ENCODE assay signal across 27 mouse cellular contexts in the genomic region with DNA sequence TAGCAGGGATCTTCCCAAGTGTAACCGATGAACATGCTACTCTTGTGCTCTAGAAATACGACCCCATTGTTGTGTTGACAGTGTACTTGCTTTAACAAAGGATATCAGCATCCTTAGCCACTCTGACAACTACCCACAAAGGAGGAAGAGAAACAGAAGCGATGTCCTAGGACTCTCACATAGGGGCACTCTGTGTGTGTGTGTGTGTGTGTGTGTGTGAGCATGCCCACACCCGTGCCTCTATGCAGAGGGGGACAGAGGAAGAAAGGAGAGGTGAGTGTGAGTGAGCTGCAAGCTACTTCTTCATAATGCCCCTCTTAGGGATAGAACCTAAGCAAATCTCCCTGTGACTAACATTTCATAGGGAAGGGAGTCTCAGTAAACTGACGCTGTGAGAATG. TPM values are rescaled to one million over a fixed set of nuclear protein-coding genes. Genes with fewer than 3 reads are reported as not detected.
A peak's percentile ranks its signal among the peaks of the same experiment; 100 is the strongest.
DNase-seq lines count a peak whose midpoint lies in the region; ATAC-seq and TF ChIP-seq lines count a peak whose summit lies in the region.
"Had no signal": no experiment of that assay in that cellular context is flagged by ENCODE, and none has a peak within 500 bp of the region (broad histone marks: within the 10 kb centered on the region; RNA-seq: fewer than 3 reads in every experiment).

No protein-coding gene starts in this region.

- H3K4me1 ChIP-seq in forebrain, embryonic 11.5 days (replicated peaks; ENCODE audit: control insufficient read depth, insufficient read depth, low read length): no peaks in the 10 kb centered on the region
- peaks cover 10% of the 10 kb centered on the region for H3K4me1 ChIP-seq in forebrain, embryonic 10.5 days
- H3K4me1 ChIP-seq in heart, embryonic 10.5 days: no peaks in the 10 kb centered on the region
- no peaks in the 10 kb centered on the region for H3K4me1 ChIP-seq in stomach, postnatal 0 days (replicated peaks; ENCODE audit: control insufficient read depth, insufficient read depth)
- H3K4me1 ChIP-seq: forebrain, embryonic 13.5 days; forebrain, embryonic 15.5 days had no signal

- no peak overlapping the region for H3K4me3 ChIP-seq in forebrain, embryonic 11.5 days (ENCODE audit: low read depth, low read length)
- no peak overlapping the region for H3K4me3 ChIP-seq in forebrain, embryonic 10.5 days
- no peak overlapping the region for H3K4me3 ChIP-seq in heart, embryonic 10.5 days
- no peak overlapping the region for H3K4me3 ChIP-seq in stomach, postnatal 0 days (ENCODE audit: low read depth, low read length)
- H3K4me3 ChIP-seq: embryonic facial prominence, embryonic 10.5 days; embryonic facial prominence, embryonic 12.5 days; forebrain, embryonic 13.5 days; forebrain, embryonic 15.5 days had no signal

- no peak for ATAC-seq in forebrain, embryonic 11.5 days (replicated peaks; ENCODE audit: low FRiP score)
- ATAC-seq in megakaryocyte, adult 5-6 weeks (ENCODE audit: poor library complexity, severe bottlenecking): peak; percentile 33; the same call in 1 of the 2 replicates
- no peak for ATAC-seq in stomach, postnatal 0 days (ENCODE audit: low FRiP score, low TSS enrichment)
- ATAC-seq: activated CD4-positive, CD25-positive, alpha-beta regulatory T cell, adult 4 months; CD4-positive, CD25-positive, alpha-beta regulatory T cell, adult 4 months; forebrain, embryonic 13.5 days; forebrain, embryonic 15.5 days; Patski had no signal

- H3K9me3 ChIP-seq in forebrain, embryonic 11.5 days (ENCODE audit: control insufficient read depth, low read length): no peaks in the 10 kb centered on the region
- H3K9me3 ChIP-seq in forebrain, embryonic 10.5 days: no peaks in the 10 kb centered on the region
- H3K9me3 ChIP-seq in heart, embryonic 10.5 days: no peaks in the 10 kb centered on the region
- H3K9me3 ChIP-seq in stomach, postnatal 0 days (ENCODE audit: control insufficient read depth, low read length): no peaks in the 10 kb centered on the region
- H3K9me3 ChIP-seq: embryonic facial prominence, embryonic 10.5 days; embryonic facial prominence, embryonic 12.5 days; forebrain, embryonic 13.5 days; forebrain, embryonic 15.5 days; G1E had no signal

- peak; percentile 10 for DNase-seq in forebrain, embryonic 11.5 days (ENCODE audit: low spot score)
- DNase-seq in forebrain, embryonic 10.5 days (ENCODE audit: extremely low spot score, low spot score): no peak
- peak; percentile 3 for DNase-seq in heart, embryonic 10.5 days (ENCODE audit: low spot score)
- no peak for DNase-seq in heart, adult 8-10 months (ENCODE audit: low spot score)
- peak; percentile 6 for DNase-seq in stomach, postnatal 0 days (ENCODE audit: low spot score)
- DNase-seq in adrenal gland, adult 2 months: no peak
- DNase-seq in gastrocnemius, adult 18-20 months (ENCODE audit: low spot score): no peak
- DNase-seq: adrenal gland, postnatal 10 days; adrenal gland, postnatal 25 days; B cell, adult 2 months; cerebellum, adult 11 months; cerebellum, adult 18-20 months; cerebellum, adult 8-10 months; cerebellum, adult 9-11 months; cerebellum, postnatal 14 days; cerebellum, postnatal 36 days; forebrain, postnatal 0 days had no signal

- no peaks in the 10 kb centered on the region for H3K36me3 ChIP-seq in forebrain, embryonic 11.5 days (ENCODE audit: control insufficient read depth, insufficient read depth, low read length)
- H3K36me3 ChIP-seq in forebrain, embryonic 10.5 days (replicated peaks): no peaks in the 10 kb centered on the region
- H3K36me3 ChIP-seq in heart, embryonic 10.5 days: no peaks in the 10 kb centered on the region
- no peaks in the 10 kb centered on the region for H3K36me3 ChIP-seq in stomach, postnatal 0 days (ENCODE audit: control insufficient read depth, insufficient read depth, low read length)
- H3K36me3 ChIP-seq: embryonic facial prominence, embryonic 10.5 days; embryonic facial prominence, embryonic 12.5 days; forebrain, embryonic 15.5 days; G1E had no signal

- no peak overlapping the region for H3K27ac ChIP-seq in forebrain, embryonic 11.5 days (ENCODE audit: low read depth, low read length)
- H3K27ac ChIP-seq in forebrain, embryonic 10.5 days: no peak overlapping the region
- H3K27ac ChIP-seq in heart, embryonic 10.5 days: no peak overlapping the region
- H3K27ac ChIP-seq in stomach, postnatal 0 days (replicated peaks): no peak overlapping the region
- H3K27ac ChIP-seq: embryonic facial prominence, embryonic 10.5 days; embryonic facial prominence, embryonic 12.5 days; forebrain, embryonic 13.5 days; forebrain, embryonic 15.5 days had no signal

- H3K9ac ChIP-seq in forebrain, embryonic 11.5 days (ENCODE audit: low read length): no peak overlapping the region
- H3K9ac ChIP-seq in stomach, postnatal 0 days (ENCODE audit: low read length): no peak overlapping the region
- H3K9ac ChIP-seq: embryonic facial prominence, embryonic 12.5 days; forebrain, embryonic 13.5 days; forebrain, embryonic 15.5 days; forebrain, postnatal 0 days had no signal

- H3K27me3 ChIP-seq in forebrain, embryonic 11.5 days (ENCODE audit: control insufficient read depth, insufficient read depth, low read length): no peaks in the 10 kb centered on the region
- peaks cover 9% of the 10 kb centered on the region; the same call in 1 of the 2 replicates for H3K27me3 ChIP-seq in forebrain, embryonic 10.5 days (ENCODE audit: poor library complexity, severe bottlenecking)
- no peaks in the 10 kb centered on the region for H3K27me3 ChIP-seq in heart, embryonic 10.5 days (ENCODE audit: insufficient read depth, poor library complexity, severe bottlenecking)
- H3K27me3 ChIP-seq in stomach, postnatal 0 days (ENCODE audit: control insufficient read depth, insufficient read depth, low read length): no peaks in the 10 kb centered on the region
- H3K27me3 ChIP-seq: CH12.LX; embryonic facial prominence, embryonic 12.5 days; forebrain, embryonic 13.5 days; forebrain, embryonic 15.5 days had no signal

- TF ChIP-seq EP300 in stomach, postnatal 0 days (optimal IDR thresholded peaks at IDR 0.05): no peak

- WGBS in forebrain, embryonic 11.5 days: 72% methylated on average over 5 of the region's 5 CpGs
- 76% methylated on average over 5 of the region's 5 CpGs for WGBS in forebrain, embryonic 10.5 days
- 70% methylated on average over 5 of the region's 5 CpGs for WGBS in heart, embryonic 10.5 days
- 59% methylated on average over 5 of the region's 5 CpGs for WGBS in stomach, postnatal 0 days

- TF ChIP-seq CTCF in stomach, postnatal 0 days (IDR thresholded peaks at IDR 0.05; ENCODE audit: low read depth): no peak

- no peak overlapping the region for H3K4me2 ChIP-seq in forebrain, embryonic 11.5 days (ENCODE audit: low read depth, low read length, severe bottlenecking)
- H3K4me2 ChIP-seq in stomach, postnatal 0 days (replicated peaks; ENCODE audit: low read depth): no peak overlapping the region
- H3K4me2 ChIP-seq: embryonic facial prominence, embryonic 12.5 days; forebrain, embryonic 13.5 days; forebrain, embryonic 15.5 days had no signal

RNA-seq across cellular contexts. Expression of gene Mboat2, which starts 44.8 kb away (rescaled TPM):
- 55.7 and 59.3 TPM in 2 replicates for polyA plus RNA-seq in forebrain, embryonic 11.5 days (2014; fragmentation: Nextera tagmentation; extraction: Ambion mirVana)
- polyA plus RNA-seq in forebrain, embryonic 10.5 days (2016; fragmentation: Nextera tagmentation; extraction: Ambion mirVana): 45.5 and 46.6 TPM in 2 replicates
- 35.7 and 37.0 TPM in 2 replicates for polyA plus RNA-seq in heart, embryonic 10.5 days (2016; fragmentation: Nextera tagmentation; extraction: Ambion mirVana)
- total RNA-seq in heart, adult 8-10 months (2022): 10 to 100 TPM in 2 of 4 experiments, 1 to 10 TPM in 2; 9.6 to 13.6 (median 9.9) TPM
- 0.18 and 1.2 TPM in 2 replicates for total RNA-seq in megakaryocyte, adult 5-6 weeks (2015)
- total RNA-seq in megakaryocyte, adult 5-6 weeks (2017): 1.1 and 1.4 TPM in 2 replicates
- polyA plus RNA-seq in stomach, postnatal 0 days (2015; fragmentation: Nextera tagmentation; extraction: Ambion mirVana): 91.8 and 96.2 TPM in 2 replicates
- 10 to 100 TPM; 12.5 to 23.0 TPM for total RNA-seq in adrenal gland, adult 2 months (2021)
- 3.5 and 4.2 TPM in 2 replicates for polyA plus RNA-seq in adrenal gland, adult 2 months (2012; rRNA removed)
- total RNA-seq in gastrocnemius, adult 18-20 months (2021): 1 to 10 TPM in 1 of 2 experiments, under 1 TPM in 1; 0.50 to 1.9 TPM

Comparison
In these comparisons a context has a peak if more than half of its experiments do, and no peak if none do; other contexts are left out.
1. DNase-seq: peak in forebrain, embryonic 11.5 days (single experiment), heart, embryonic 10.5 days (single experiment) and stomach, postnatal 0 days (single experiment); none in forebrain, embryonic 10.5 days (single experiment), heart, adult 8-10 months (single experiment), adrenal gland, adult 2 months (single experiment) and gastrocnemius, adult 18-20 months (single experiment).